13 mouse cellular contexts compared by ENCODE assay signal in the genomic region with DNA sequence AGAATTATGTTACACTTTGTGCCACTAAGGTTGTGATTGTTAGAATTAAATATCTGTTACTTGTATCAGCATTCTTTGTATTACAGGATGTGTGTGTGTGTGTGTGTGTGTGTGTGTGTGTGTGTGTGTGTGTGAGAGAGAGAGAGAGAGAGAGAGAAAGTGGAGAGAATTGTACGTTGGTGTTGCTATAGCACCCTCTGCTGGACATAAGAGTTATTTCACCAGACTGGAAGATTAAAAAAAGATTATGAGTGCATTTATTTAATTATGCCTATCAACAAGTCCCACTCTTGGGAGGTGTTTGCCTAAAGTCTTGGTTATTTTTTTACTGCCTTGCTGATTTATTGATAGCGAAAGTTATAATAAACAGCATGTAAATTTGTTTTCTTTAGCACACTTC.
DNase-seq lines count a peak whose midpoint lies in the region; ATAC-seq and TF ChIP-seq lines count a peak whose summit lies in the region.
"Had no signal": no experiment of that assay in that cellular context is flagged by ENCODE, and none has a peak within 500 bp of the region (broad histone marks: within the 10 kb centered on the region; RNA-seq: fewer than 3 reads in every experiment).

No protein-coding gene starts in this region.

- ATAC-seq in liver, postnatal 0 days, result no peak
- no peak for ATAC-seq in liver, embryonic 11.5 days (replicated peaks; ENCODE audit: low FRiP score)
- ATAC-seq: forebrain, embryonic 15.5 days had no signal

- no peak overlapping the region for H3K4me2 ChIP-seq in liver, postnatal 0 days (ENCODE audit: low read depth, low read length)
- H3K4me2 ChIP-seq in liver, embryonic 11.5 days, result no peak overlapping the region
- H3K4me2 ChIP-seq: forebrain, embryonic 15.5 days; limb, embryonic 12.5 days; stomach, embryonic 15.5 days had no signal

- no peak overlapping the region for H3K9ac ChIP-seq in liver, postnatal 0 days (replicated peaks)
- no peak overlapping the region for H3K9ac ChIP-seq in liver, embryonic 11.5 days (ENCODE audit: low read depth, low read length)
- H3K9ac ChIP-seq: forebrain, embryonic 15.5 days; limb, embryonic 12.5 days; stomach, embryonic 15.5 days had no signal

- H3K27ac ChIP-seq in liver, postnatal 0 days (ENCODE audit: low read depth), result no peak overlapping the region
- no peak overlapping the region for H3K27ac ChIP-seq in liver, embryonic 11.5 days (ENCODE audit: low read depth, low read length)
- H3K27ac ChIP-seq: forebrain, embryonic 15.5 days; limb, embryonic 12.5 days; stomach, embryonic 15.5 days had no signal

- peak; percentile 5 to 7 for DNase-seq in cerebellum, postnatal 14 days
- no peak for DNase-seq in cerebellum, postnatal 36 days
- no peak for DNase-seq in liver, postnatal 0 days
- no peak for DNase-seq in liver, embryonic 11.5 days (ENCODE audit: low spot score)
- DNase-seq in c-Kit-positive CD71-positive TER-119-positive erythroid progenitor cells, embryonic 14.5 days (ENCODE audit: low spot score), result peak; percentile 15
- DNase-seq in retina, postnatal 7 days (ENCODE audit: low read depth, low spot score), result peak; percentile 20
- no peak for DNase-seq in urinary bladder, postnatal 36 days (ENCODE audit: low spot score in 2 of 2)
- no peak for DNase-seq in testis, postnatal 14 days (ENCODE audit: low spot score)
- DNase-seq: heart, postnatal 4 days had no signal

- no peak for TF ChIP-seq EP300 in liver, postnatal 0 days (IDR thresholded peaks at IDR 0.05; ENCODE audit: low read depth)

- H3K36me3 ChIP-seq in liver, postnatal 0 days (replicated peaks; ENCODE audit: insufficient read depth, low read length), result no peaks in the 10 kb centered on the region
- H3K36me3 ChIP-seq in liver, embryonic 11.5 days (ENCODE audit: control insufficient read depth, insufficient read depth, low read length), result no peaks in the 10 kb centered on the region
- H3K36me3 ChIP-seq: forebrain, embryonic 15.5 days; limb, embryonic 12.5 days; stomach, embryonic 15.5 days had no signal

- no peaks in the 10 kb centered on the region for H3K27me3 ChIP-seq in liver, postnatal 0 days (ENCODE audit: insufficient read depth, low read length)
- H3K27me3 ChIP-seq in liver, embryonic 11.5 days (replicated peaks; ENCODE audit: control insufficient read depth, insufficient read depth, low read length), result no peaks in the 10 kb centered on the region
- H3K27me3 ChIP-seq: forebrain, embryonic 15.5 days; limb, embryonic 12.5 days; stomach, embryonic 15.5 days had no signal

- peak; percentile 71 for TF ChIP-seq CTCF in liver, postnatal 0 days (IDR thresholded peaks at IDR 0.05; ENCODE audit: low read depth)

- H3K9me3 ChIP-seq in liver, postnatal 0 days (ENCODE audit: low read length), result no peaks in the 10 kb centered on the region
- no peaks in the 10 kb centered on the region for H3K9me3 ChIP-seq in liver, embryonic 11.5 days (ENCODE audit: control insufficient read depth, low read length)
- H3K9me3 ChIP-seq: forebrain, embryonic 15.5 days; limb, embryonic 12.5 days; stomach, embryonic 15.5 days had no signal

- no peaks in the 10 kb centered on the region for H3K4me1 ChIP-seq in liver, postnatal 0 days (ENCODE audit: insufficient read depth)
- no peaks in the 10 kb centered on the region for H3K4me1 ChIP-seq in liver, embryonic 11.5 days (replicated peaks; ENCODE audit: control insufficient read depth, insufficient read depth, low read length)
- H3K4me1 ChIP-seq: forebrain, embryonic 15.5 days; limb, embryonic 12.5 days; stomach, embryonic 15.5 days had no signal

- WGBS in liver, postnatal 0 days (ENCODE audit: insufficient replicate concordance), result 14% methylated on average over 2 of the region's 2 CpGs
- 14% methylated on average over 2 of the region's 2 CpGs for WGBS in liver, embryonic 11.5 days

- no peak overlapping the region for H3K4me3 ChIP-seq in liver, postnatal 0 days (ENCODE audit: low read depth, low read length)
- H3K4me3 ChIP-seq in liver, embryonic 11.5 days (ENCODE audit: low read depth, low read length), result no peak overlapping the region
- H3K4me3 ChIP-seq: forebrain, embryonic 15.5 days; limb, embryonic 12.5 days; myocyte; stomach, embryonic 15.5 days had no signal

Comparison
In these comparisons a context has a peak if more than half of its experiments do, and no peak if none do; other contexts are left out.
1. DNase-seq: peak in cerebellum, postnatal 14 days (2 of 2), c-Kit-positive CD71-positive TER-119-positive erythroid progenitor cells, embryonic 14.5 days (single experiment) and retina, postnatal 7 days (single experiment); none in cerebellum, postnatal 36 days (0 of 2), liver, postnatal 0 days (single experiment), liver, embryonic 11.5 days (single experiment), urinary bladder, postnatal 36 days (0 of 2) and testis, postnatal 14 days (single experiment).